Mouse (Mus musculus) splenic B cell, adult 2 months (primary cell): Measurements from ENCODE around the gene Pcyt2.

Source experiments
- DNase-seq: peaks from one replicate; pipeline ENCODE4 v3.0.0-alpha.2; 2011; ENCODE audit warnings: low read depth, low spot score
- H3K27me3 ChIP-seq: 2 replicates; pipeline ENCODE4 v1.6.1; 2012; ENCODE audit warnings: mild to moderate bottlenecking, low read length, moderate library complexity, mixed read lengths; ENCODE audit not compliant: control insufficient read depth, poor library complexity, insufficient read depth, severe bottlenecking
- H3K36me3 ChIP-seq: 2 replicates; pipeline ENCODE4 v1.6.1; 2012; ENCODE audit warnings: mild to moderate bottlenecking, low read length, moderate library complexity, mixed read lengths; ENCODE audit not compliant: control insufficient read depth, poor library complexity, insufficient read depth, severe bottlenecking

The Pcyt2 gene

GRCm38 (mm10) chr11:120582268-120582981 lies 35.3 kb downstream of the Pcyt2 start:
- peak; percentile 76 for DNase-seq
- H3K27me3 ChIP-seq: no peaks in the 10 kb centered on the region
- H3K36me3 ChIP-seq: peaks cover 20% of the 10 kb centered on the region

GRCm38 (mm10) chr11:120581490-120582267 lies 36.1 kb downstream of the Pcyt2 start, which contains the start of gene Arhgdia:
Arhgdia (minus strand) TSS chr11:120581624.
- peak; percentile 94 for DNase-seq
- H3K27me3 ChIP-seq: no peaks in the 10 kb centered on the region
- H3K36me3 ChIP-seq: peaks cover 20% of the 10 kb centered on the region

- no peaks in the 10 kb centered on the region for H3K27me3 ChIP-seq
- peaks cover 20% of the 10 kb centered on the region for H3K36me3 ChIP-seq
- DNase-seq: peak; percentile 58
These were observed 36.8 kb downstream of the Pcyt2 start for GRCm38 (mm10) chr11:120580871-120581331.

GRCm38 (mm10) chr11:120580190-120580589 lies 37.5 kb downstream of the Pcyt2 start:
- H3K27me3 ChIP-seq: no peaks in the 10 kb centered on the region
- peak; percentile 65 for DNase-seq
- peaks cover 19% of the 10 kb centered on the region for H3K36me3 ChIP-seq

GRCm38 (mm10) chr11:120579316-120580107 lies 38.2 kb downstream of the Pcyt2 start:
- peak; percentile 87 for DNase-seq
- Histone ChIP-seq H3K27me3 (no peaks in the 10 kb centered on the region), H3K36me3 (peaks cover 19% of the 10 kb centered on the region)

GRCm38 (mm10) chr11:120578694-120579243 lies 39.0 kb downstream of the Pcyt2 start:
- Histone ChIP-seq H3K36me3 (peaks cover 19% of the 10 kb centered on the region), H3K27me3 (no peaks in the 10 kb centered on the region)
- no peak for DNase-seq

- DNase-seq: no peak
- H3K27me3 ChIP-seq: no peaks in the 10 kb centered on the region
- H3K36me3 ChIP-seq: peaks cover 19% of the 10 kb centered on the region
These were observed 39.6 kb downstream of the Pcyt2 start for GRCm38 (mm10) chr11:120578024-120578693.

GRCm38 (mm10) chr11:120577211-120578023 lies 40.3 kb downstream of the Pcyt2 start:
- peak; percentile 71 for DNase-seq
- Histone ChIP-seq H3K27me3 (no peaks in the 10 kb centered on the region), H3K36me3 (peaks cover 19% of the 10 kb centered on the region)

GRCm38 (mm10) chr11:120576365-120576981 lies 41.3 kb downstream of the Pcyt2 start:
- no peaks in the 10 kb centered on the region for H3K27me3 ChIP-seq
- H3K36me3 ChIP-seq: peaks cover 19% of the 10 kb centered on the region
- no peak for DNase-seq

GRCm38 (mm10) chr11:120575940-120576339 lies 41.8 kb downstream of the Pcyt2 start:
- no peak for DNase-seq
- H3K27me3 ChIP-seq: no peaks in the 10 kb centered on the region
- H3K36me3 ChIP-seq: peaks cover 19% of the 10 kb centered on the region

- peaks cover 20% of the 10 kb centered on the region for H3K36me3 ChIP-seq
- no peaks in the 10 kb centered on the region for H3K27me3 ChIP-seq
- no peak for DNase-seq
These were observed 42.7 kb downstream of the Pcyt2 start for GRCm38 (mm10) chr11:120575046-120575445.

GRCm38 (mm10) chr11:120574278-120574600 lies 43.5 kb downstream of the Pcyt2 start:
- no peak for DNase-seq
- H3K27me3 ChIP-seq: no peaks in the 10 kb centered on the region
- peaks cover 19% of the 10 kb centered on the region for H3K36me3 ChIP-seq

GRCm38 (mm10) chr11:120573585-120574277 lies 44.0 kb downstream of the Pcyt2 start:
- Histone ChIP-seq H3K27me3 (no peaks in the 10 kb centered on the region), H3K36me3 (peaks cover 14% of the 10 kb centered on the region)
- peak; percentile 89 for DNase-seq
